Mouse (Mus musculus) left cerebral cortex, postnatal 25 days (tissue): Measurements from ENCODE around the gene Fam107a. TPM values are rescaled to one million over a fixed set of nuclear protein-coding genes. Genes with fewer than 3 reads are reported as not detected.
A peak's percentile ranks its signal among the peaks of the same experiment; 100 is the strongest.

ENCODE experiments used
- DNase-seq, 2 experiments: peaks; one replicate each; pipeline ENCODE4 v3.0.0; 2022; ENCODE audit warnings: low spot score in 2 of 2, mixed read lengths in 1 of 2
- intact Hi-C: fragments of 180-260 bp; cut with DNase I; formaldehyde crosslinking; loops from one replicate; pipeline ENCODE4 v1.15.1; 2025
- total RNA-seq, 2 experiments: library from RNA; stranded (reverse); gene quantifications; 2 replicates each; pipeline ENCODE4 v1.2.3; 2021

The Fam107a gene
- 100 to 1,000 TPM; 286 to 343 TPM for total RNA-seq

DNA sequence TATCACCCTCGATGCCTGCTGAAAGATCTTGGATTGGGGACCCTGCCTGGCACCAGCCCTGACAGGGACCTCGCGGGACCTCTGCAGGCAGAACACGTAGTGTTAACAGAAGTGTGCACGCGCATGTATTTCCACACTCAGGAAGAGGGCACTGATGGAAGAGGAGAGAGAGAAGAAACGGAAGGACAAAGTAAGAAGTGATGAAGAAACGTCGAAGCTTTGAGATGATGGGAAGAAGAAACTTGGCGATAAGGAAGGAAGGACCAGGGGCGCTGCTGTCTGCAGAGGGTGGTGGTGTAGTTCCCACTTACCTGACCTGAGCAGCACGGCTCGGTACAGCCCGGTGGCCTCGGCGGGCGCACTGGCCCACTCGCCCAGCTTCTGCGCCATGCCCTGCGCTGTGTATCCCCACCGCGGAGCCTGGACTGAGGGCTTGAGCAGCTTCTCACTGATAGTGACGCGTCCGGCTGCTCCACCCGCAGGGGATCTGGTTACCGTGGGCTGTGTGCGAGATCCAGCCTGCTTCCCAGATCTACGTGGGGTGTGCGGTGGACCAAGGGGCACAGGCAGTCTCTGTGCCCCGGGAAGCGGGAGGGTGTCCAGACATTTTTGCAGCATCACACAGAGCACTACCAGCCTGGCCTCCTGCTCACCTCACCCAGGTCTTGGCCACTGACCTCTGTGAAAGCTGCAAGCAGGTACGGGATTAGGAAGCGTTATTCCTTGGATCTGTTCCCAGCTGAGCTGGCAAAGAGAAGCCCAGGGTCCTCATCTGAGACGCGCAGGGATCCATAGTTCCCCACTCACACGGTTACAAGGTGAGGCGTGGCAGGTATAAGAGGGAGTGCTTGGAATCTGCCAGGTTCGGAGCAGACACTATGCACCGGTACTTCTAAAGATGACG, at the start of gene Fam107a:
Gene Fam107a, minus strand, starts transcription at position 830 of the 904 bp plus-strand sequence.
- DNase-seq: no peak
- intact Hi-C loops: no loop called here

- intact Hi-C loops: no loop called here
- no peak for DNase-seq
Measured at GRCm38 (mm10) chr14:8367121-8367520, 49.3 kb upstream of the Fam107a start.

DNA sequence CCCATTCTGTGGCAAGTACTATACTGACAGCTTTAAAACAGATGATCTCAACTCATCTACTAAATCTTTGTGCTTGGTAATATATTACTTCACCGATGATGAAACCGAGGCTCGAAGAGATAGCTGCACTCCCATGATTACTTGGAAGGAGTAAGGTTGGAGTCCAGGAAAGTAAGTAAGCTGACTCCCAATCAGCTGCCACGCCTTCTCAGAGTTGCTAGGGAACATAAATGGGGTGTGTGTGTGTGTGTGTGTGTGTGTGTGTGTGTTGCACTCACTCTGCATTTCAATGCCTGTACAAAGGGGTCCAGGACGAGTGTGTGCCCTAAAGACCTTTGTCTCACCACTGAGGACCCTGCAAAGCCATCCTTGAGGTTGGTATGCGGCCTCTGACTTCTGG, 48.0 kb upstream of the Fam107a start:
- intact Hi-C loops: no loop called here
- DNase-seq: no peak

DNA sequence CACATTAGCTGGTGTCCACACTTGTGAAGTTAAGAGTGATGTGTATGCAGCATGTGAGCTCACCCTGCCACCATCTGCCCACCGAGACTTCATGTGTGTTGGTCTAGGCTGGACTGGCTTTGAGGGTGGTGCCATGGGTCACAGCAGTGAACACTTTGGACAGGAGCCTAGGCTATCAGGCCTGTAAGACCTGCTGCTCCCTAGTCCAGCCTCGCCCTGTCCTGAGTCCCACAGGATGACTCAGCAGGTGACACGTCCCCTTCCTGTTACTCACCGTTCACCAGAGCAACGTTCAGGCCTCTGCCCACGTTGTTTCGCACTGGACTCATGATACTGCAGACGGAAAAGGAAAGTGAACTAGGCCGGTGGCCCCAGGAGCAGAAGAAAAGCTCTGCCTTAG, 39.0 kb upstream of the Fam107a start:
- intact Hi-C loops: loop anchor here (5.0 to 10.0 kb wide), 2 partner anchors 105 to 238 kb away; no protein-coding TSS in a partner anchor
- DNase-seq: no peak

GRCm38 (mm10) chr14:8355999-8356501, 38.2 kb upstream of the Fam107a start:
- peak; percentile 81 to 83 for DNase-seq
- intact Hi-C loops: loop anchor here (5.0 to 10.0 kb wide), 2 partner anchors 106 to 239 kb away; no protein-coding TSS in a partner anchor

GRCm38 (mm10) chr14:8348927-8349326, 31.1 kb upstream of the Fam107a start:
- intact Hi-C loops: loop anchor here (1.0 to 5.0 kb wide), 3 partner anchors 49 to 257 kb away; no protein-coding TSS in a partner anchor
- DNase-seq: peak in 1 of 2 experiments; percentile 42

DNA sequence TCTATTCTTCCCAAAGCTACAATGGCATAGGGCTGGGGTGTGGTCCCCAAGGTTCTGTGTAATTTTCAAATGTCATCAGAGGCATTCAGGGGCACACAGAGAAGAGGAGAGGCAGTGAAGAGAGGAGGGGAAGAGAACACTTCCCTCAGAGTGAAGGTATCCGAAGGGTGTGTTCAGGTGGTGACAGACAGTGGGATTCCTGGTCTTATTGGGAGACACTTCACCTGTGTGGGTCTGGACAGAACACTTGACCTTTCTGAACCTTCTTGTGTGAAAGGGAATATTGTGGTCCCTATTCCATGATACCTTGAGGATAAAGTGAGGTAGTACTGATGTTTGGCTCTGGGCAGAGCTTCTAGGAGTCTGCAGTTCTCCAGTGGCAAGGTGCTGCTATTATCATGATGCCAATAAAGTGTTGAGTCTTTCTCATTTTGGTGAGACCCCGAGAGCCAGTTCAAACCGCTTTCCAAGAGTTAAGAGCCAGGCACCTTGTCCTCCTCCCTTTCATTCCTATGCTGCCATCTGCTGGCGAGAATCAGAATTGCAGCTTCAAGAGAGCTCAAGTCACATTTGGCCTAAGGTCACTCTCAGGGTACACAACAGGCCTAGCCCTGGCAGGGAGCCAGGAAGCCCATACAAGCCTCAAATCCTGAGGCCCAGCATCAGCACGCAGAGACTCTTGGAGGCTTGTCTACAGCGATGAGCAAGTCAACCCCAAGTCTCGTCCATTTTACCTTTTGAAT, 28.6 kb upstream of the Fam107a start:
- DNase-seq: peak; percentile 78 to 79
- intact Hi-C loops: loop anchor here (2.0 to 5.0 kb wide), 5 partner anchors 84 to 382 kb away; no protein-coding TSS in a partner anchor

- DNase-seq: no peak
- intact Hi-C loops: loop anchor here (5.0 kb wide), 2 partner anchors 163 to 253 kb away; no protein-coding TSS in a partner anchor
Measured at GRCm38 (mm10) chr14:8345566-8345965, 27.7 kb upstream of the Fam107a start.

DNA sequence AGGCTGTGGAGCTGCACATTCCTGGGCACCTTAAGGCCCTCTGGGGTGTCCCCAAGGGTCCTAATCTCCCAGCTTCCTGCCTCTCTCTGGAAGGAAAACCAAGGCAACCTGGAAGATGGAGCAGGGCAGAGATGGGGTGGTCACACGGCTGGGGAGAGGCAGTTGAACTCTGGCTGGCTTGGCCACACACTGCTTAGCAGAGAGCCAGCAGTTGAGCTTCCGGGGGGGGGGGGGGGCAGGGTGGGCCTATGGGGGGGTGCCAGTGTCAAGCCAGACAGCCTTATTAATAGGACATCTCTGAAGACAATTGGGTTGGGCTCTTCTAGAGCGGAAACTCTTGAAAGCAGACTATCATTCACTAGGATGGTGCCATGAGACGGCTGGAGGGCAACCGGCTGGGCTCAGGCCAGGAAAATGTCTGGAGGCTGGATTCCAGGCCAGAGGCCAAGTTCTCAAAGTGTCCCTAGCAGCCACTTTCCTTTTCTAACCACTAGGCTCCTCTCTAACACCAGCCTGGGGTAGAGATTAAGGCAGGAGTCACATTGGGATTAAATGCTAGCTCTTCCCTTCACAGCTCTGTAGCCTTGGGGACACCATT, 24.8 kb upstream of the Fam107a start:
- intact Hi-C loops: no loop called here
- no peak for DNase-seq

GRCm38 (mm10) chr14:8340226-8340625, 22.4 kb upstream of the Fam107a start:
- intact Hi-C loops: no loop called here
- no peak for DNase-seq

GRCm38 (mm10) chr14:8335947-8336346, 18.1 kb upstream of the Fam107a start:
- no peak for DNase-seq
- intact Hi-C loops: no loop called here

GRCm38 (mm10) chr14:8334511-8334910, 16.7 kb upstream of the Fam107a start:
- DNase-seq: peak in 1 of 2 experiments; percentile 56
- intact Hi-C loops: no loop called here

- intact Hi-C loops: no loop called here
- DNase-seq: no peak
Measured at GRCm38 (mm10) chr14:8332314-8333252, 14.8 kb upstream of the Fam107a start.

DNA sequence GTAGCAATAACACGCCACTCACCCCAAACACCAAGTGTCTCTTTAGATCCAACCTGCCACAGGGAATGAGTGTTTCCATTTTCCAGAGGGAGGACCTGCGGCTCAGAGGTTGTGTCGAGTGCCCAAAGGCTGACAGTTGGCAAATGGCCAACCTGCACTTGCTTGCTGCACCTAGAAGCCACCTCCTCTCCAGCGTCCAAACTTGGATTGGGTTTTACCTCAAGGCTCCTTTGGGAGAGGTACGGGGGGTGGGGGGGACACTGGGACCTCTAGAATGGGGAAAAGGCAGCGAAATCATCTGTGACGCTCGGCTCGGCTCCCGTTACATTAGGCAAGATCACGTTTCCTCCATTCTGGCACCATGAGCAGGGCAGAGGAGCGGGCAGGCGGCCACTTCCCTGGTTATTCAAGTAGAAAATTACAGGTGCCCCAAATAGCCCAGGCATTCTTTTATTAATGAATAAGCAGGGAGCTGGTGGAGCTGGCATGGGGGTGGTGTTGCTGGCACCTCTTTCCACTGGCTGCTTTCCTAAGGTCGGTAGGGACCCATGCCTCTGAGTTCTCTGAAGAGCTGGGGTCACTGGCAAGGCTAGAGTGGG, 13.6 kb upstream of the Fam107a start:
- no peak for DNase-seq
- intact Hi-C loops: no loop called here

DNA sequence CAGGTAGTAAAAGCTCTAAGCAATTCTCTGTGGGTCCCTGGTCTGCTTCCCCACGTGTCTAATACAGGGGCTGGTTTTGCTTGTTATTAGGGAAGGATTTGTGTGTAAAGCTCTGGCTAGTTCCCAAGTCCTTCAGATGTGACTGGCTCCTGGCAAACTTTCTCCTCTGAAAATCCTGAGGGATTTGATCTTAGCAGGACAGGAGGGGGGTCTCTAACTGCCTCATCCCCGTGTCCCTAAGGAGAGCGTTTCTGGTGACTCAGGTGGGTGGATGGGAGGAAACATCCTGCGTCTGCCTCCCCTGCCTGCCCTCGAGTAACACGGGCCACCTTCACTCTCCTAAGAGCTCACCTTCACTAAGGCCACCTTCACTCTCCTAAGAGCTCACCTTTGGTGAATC, 12.6 kb upstream of the Fam107a start:
- intact Hi-C loops: no loop called here
- DNase-seq: no peak

DNA sequence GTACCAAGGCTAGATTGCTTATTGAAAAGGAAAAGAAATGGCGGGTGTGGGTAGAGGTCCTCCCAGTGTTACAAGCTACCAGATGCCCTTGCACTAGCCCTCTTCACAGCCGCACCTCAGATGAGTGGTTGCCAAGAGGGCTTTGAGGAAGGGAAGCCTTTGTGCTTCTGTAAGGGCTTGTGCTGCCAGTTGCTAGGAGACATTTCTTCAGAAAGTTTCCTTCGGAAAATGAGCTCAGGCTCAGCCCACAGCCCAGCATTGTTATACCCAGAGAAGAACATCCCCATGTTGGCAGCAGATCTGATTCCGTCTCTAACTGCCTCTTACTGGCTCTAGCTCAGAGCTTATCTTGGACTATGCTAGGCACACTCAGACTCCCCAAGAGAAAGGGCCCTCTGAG, 11.7 kb upstream of the Fam107a start:
- DNase-seq: peak in 1 of 2 experiments; percentile 55
- intact Hi-C loops: no loop called here

GRCm38 (mm10) chr14:8327371-8327770, 9.5 kb upstream of the Fam107a start:
- DNase-seq: no peak
- intact Hi-C loops: no loop called here

DNA sequence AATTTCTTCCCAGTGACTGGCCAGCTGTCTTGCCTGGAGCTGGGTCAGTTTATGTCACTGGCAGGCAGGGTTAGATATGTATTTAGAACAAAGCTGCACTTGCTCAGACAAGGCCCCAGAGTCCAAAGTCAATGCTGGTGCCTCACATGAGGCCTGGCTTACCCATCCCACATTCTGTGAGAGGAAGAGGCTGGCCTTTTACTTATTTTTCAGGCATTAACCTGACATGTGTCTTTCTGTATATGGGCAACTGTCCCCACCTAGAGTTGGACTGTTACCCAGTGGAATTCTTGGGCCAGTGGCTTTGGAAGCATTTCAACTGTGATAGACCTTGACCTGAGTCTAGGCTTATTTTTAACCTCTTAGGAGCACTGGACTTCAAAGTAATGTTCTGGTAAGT, 9.1 kb upstream of the Fam107a start:
- no peak for DNase-seq
- intact Hi-C loops: no loop called here
